Mouse (Mus musculus) erythroblast, embryonic 14.5 days (primary cell): ENCODE results near the gene Rbfox3.

Experiments used
- GATA1 ChIP-seq: IDR thresholded peaks from 2 replicates; pipeline ENCODE4 v1.6.1; 2012; ENCODE audit warnings: low read length, inconsistent platforms, mixed read lengths
- TAL1 ChIP-seq: IDR thresholded peaks from 3 replicates; pipeline ENCODE4 v1.6.1; 2012; ENCODE audit warnings: low read length, inconsistent platforms, mixed read lengths

GRCm38 (mm10) chr11:118488907-118489270 is 422.5 kb downstream of the Rbfox3 start:
- TF ChIP-seq TAL1: no peak
- TF ChIP-seq GATA1: no peak
